Mouse (Mus musculus) C2C12 (cell line): Measurements from ENCODE around the gene Ctnnbl1. TPM values are rescaled to one million over a fixed set of nuclear protein-coding genes. Genes with fewer than 3 reads are reported as not detected.

ENCODE experiments used
- H3K27me3 ChIP-seq: one replicate; pipeline ENCODE4 v1.6.1; 2011; ENCODE audit not compliant: control insufficient read depth, insufficient read depth, insufficient read length
- H3K36me3 ChIP-seq: one replicate; pipeline ENCODE4 v1.6.1; 2011; ENCODE audit not compliant: control insufficient read depth, insufficient read depth
- H3K4me3 ChIP-seq: one replicate; pipeline ENCODE4 v1.5.1; 2011; ENCODE audit warnings: mild to moderate bottlenecking, control low read depth; ENCODE audit not compliant: poor library complexity, insufficient read depth, severe bottlenecking
- H3K79me2 ChIP-seq: one replicate; pipeline ENCODE4 v1.6.1; 2011; ENCODE audit not compliant: control insufficient read depth, insufficient read depth
- H3K79me3 ChIP-seq: one replicate; pipeline ENCODE4 v1.6.1; 2011; ENCODE audit warnings: low read depth, control low read depth
- H3ac ChIP-seq: one replicate; pipeline ENCODE3; 2011; ENCODE audit warnings: low read depth; ENCODE audit not compliant: control insufficient read depth, insufficient read length
- CEBPB ChIP-seq: IDR thresholded peaks from one replicate; pipeline ENCODE4 v1.6.1; 2011; ENCODE audit warnings: low read depth, mild to moderate bottlenecking, control low read depth, moderate library complexity
- CTCF ChIP-seq: IDR thresholded peaks from one replicate; pipeline ENCODE4 v1.5.1; 2011; ENCODE audit not compliant: control insufficient read depth, insufficient read depth, insufficient read length
- FOSL1 ChIP-seq: IDR thresholded peaks from one replicate; pipeline ENCODE4 v1.8.0; 2011; ENCODE audit warnings: mild to moderate bottlenecking, low read length; ENCODE audit not compliant: poor library complexity, insufficient read depth, severe bottlenecking
- MAX ChIP-seq: IDR thresholded peaks from one replicate; pipeline ENCODE4 v1.6.1; 2011; ENCODE audit warnings: mild to moderate bottlenecking, control low read depth
- MYOD1 ChIP-seq: IDR thresholded peaks from one replicate; pipeline ENCODE4 v1.6.1; 2011; ENCODE audit warnings: low read depth; ENCODE audit not compliant: control insufficient read depth, insufficient read length
- MYOG ChIP-seq: IDR thresholded peaks from one replicate; pipeline ENCODE4 v1.6.1; 2011; ENCODE audit not compliant: control insufficient read depth, insufficient read length; ENCODE audit errors: extremely low read depth
- USF1 ChIP-seq: IDR thresholded peaks from one replicate; pipeline ENCODE4 v1.6.1; 2011; ENCODE audit warnings: low read depth, mild to moderate bottlenecking, control low read depth, moderate library complexity
- polyA plus RNA-seq: library from polyadenylated mRNA; unstranded; fragments of >200 nt; fragmentation: generic; extraction: Trizol; gene quantifications from one replicate; pipeline ENCODE4 v1.2.1, GENCODE M21; 2012; ENCODE audit warnings: missing spikeins

Ctnnbl1 gene
- polyA plus RNA-seq, 1 experiment: 42.0 TPM

- Histone ChIP-seq H3K79me2 (peaks cover 52% of the 10 kb centered on the region), H3K79me3 (peaks cover 11% of the 10 kb centered on the region), H3K27me3 (no peaks in the 10 kb centered on the region), H3ac (no peak overlapping the region), H3K36me3 (no peaks in the 10 kb centered on the region), H3K4me3 (no peak overlapping the region)
- TF ChIP-seq MYOG: no peak
- no peak for TF ChIP-seq MAX
- TF ChIP-seq CTCF: no peak
- TF ChIP-seq USF1: no peak
- no peak for TF ChIP-seq CEBPB
- no peak for TF ChIP-seq MYOD1
- no peak for TF ChIP-seq FOSL1
These were observed 9.4 kb downstream of the Ctnnbl1 start for GRCm38 (mm10) chr2:157746558-157746957.

GRCm38 (mm10) chr2:157747989-157748388 is 10.8 kb downstream of the Ctnnbl1 start:
- Histone ChIP-seq H3K27me3 (no peaks in the 10 kb centered on the region), H3K36me3 (no peaks in the 10 kb centered on the region)
- TF ChIP-seq CEBPB: no peak
- TF ChIP-seq USF1: no peak

GRCm38 (mm10) chr2:157750481-157750880 is 13.3 kb downstream of the Ctnnbl1 start:
- Histone ChIP-seq H3ac (no peak overlapping the region), H3K27me3 (no peaks in the 10 kb centered on the region), H3K4me3 (no peak overlapping the region), H3K36me3 (no peaks in the 10 kb centered on the region), H3K79me3 (peaks cover 7% of the 10 kb centered on the region), H3K79me2 (peaks cover 38% of the 10 kb centered on the region)
- TF ChIP-seq USF1: no peak
- TF ChIP-seq CTCF: no peak
- no peak for TF ChIP-seq CEBPB
- no peak for TF ChIP-seq MYOD1
- TF ChIP-seq FOSL1: no peak
- TF ChIP-seq MAX: no peak
- TF ChIP-seq MYOG: no peak

More at GRCm38 (mm10) chr2:157747989-157748388, 10.8 kb downstream of the Ctnnbl1 start:
- Histone ChIP-seq H3K79me3 (peaks cover 10% of the 10 kb centered on the region), H3K4me3 (no peak overlapping the region), H3ac (no peak overlapping the region), H3K79me2 (peaks cover 49% of the 10 kb centered on the region)

- Histone ChIP-seq H3K4me3 (no peak overlapping the region), H3ac (no peak overlapping the region), H3K36me3 (no peaks in the 10 kb centered on the region), H3K79me2 (peaks cover 43% of the 10 kb centered on the region), H3K27me3 (no peaks in the 10 kb centered on the region), H3K79me3 (peaks cover 8% of the 10 kb centered on the region)
- TF ChIP-seq MYOD1 (no peak), MAX (no peak), FOSL1 (no peak), USF1 (no peak), CEBPB (no peak), MYOG (no peak), CTCF (no peak)
These were observed 13.9 kb downstream of the Ctnnbl1 start for GRCm38 (mm10) chr2:157750926-157751588.

- H3K4me3 ChIP-seq: no peak overlapping the region
- no peak for TF ChIP-seq MYOD1
- no peak for TF ChIP-seq CEBPB
- no peak for TF ChIP-seq USF1
- no peak for TF ChIP-seq CTCF
- TF ChIP-seq MAX: no peak
- peaks cover 7% of the 10 kb centered on the region for H3K79me3 ChIP-seq
- H3K36me3 ChIP-seq: no peaks in the 10 kb centered on the region
- no peak overlapping the region for H3ac ChIP-seq
- no peaks in the 10 kb centered on the region for H3K27me3 ChIP-seq
- peaks cover 43% of the 10 kb centered on the region for H3K79me2 ChIP-seq
These were observed 14.6 kb downstream of the Ctnnbl1 start for GRCm38 (mm10) chr2:157751589-157752373.

- H3K27me3 ChIP-seq: no peaks in the 10 kb centered on the region
- peaks cover 7% of the 10 kb centered on the region for H3K79me3 ChIP-seq
- H3K36me3 ChIP-seq: no peaks in the 10 kb centered on the region
- no peak overlapping the region for H3K4me3 ChIP-seq
- peaks cover 45% of the 10 kb centered on the region for H3K79me2 ChIP-seq
- TF ChIP-seq CTCF (no peak), MAX (no peak), USF1 (no peak), MYOD1 (no peak), MYOG (no peak), CEBPB (no peak), FOSL1 (no peak)
- H3ac ChIP-seq: no peak overlapping the region
These were observed 15.2 kb downstream of the Ctnnbl1 start for GRCm38 (mm10) chr2:157752374-157752743.
